Mouse (Mus musculus) cerebellum, postnatal 4 days (tissue): ENCODE results near the gene Tbc1d7.

ENCODE experiments used
- DNase-seq, 2 experiments: peaks; one replicate each; pipeline ENCODE4 v3.0.0; 2022; ENCODE audit warnings: low spot score in 2 of 2, mixed read lengths in 1 of 2

The Tbc1d7 gene

GRCm38 (mm10) chr13:43193932-43194331 lies 22.6 kb upstream of the Tbc1d7 start:
- no peak for DNase-seq

- no peak for DNase-seq
These were observed 22.0 kb upstream of the Tbc1d7 start for GRCm38 (mm10) chr13:43193266-43193665.

GRCm38 (mm10) chr13:43191741-43192192 lies 20.5 kb upstream of the Tbc1d7 start:
- DNase-seq: no peak

- DNase-seq: no peak
These were observed 20.0 kb upstream of the Tbc1d7 start for GRCm38 (mm10) chr13:43191290-43191689.

- no peak for DNase-seq
These were observed 16.4 kb upstream of the Tbc1d7 start for GRCm38 (mm10) chr13:43187736-43188135.

GRCm38 (mm10) chr13:43183248-43184055 lies 12.2 kb upstream of the Tbc1d7 start:
- no peak for DNase-seq

GRCm38 (mm10) chr13:43182465-43183201 lies 11.3 kb upstream of the Tbc1d7 start:
- peak; percentile 74 to 86 for DNase-seq

- DNase-seq: no peak
These were observed 9.8 kb upstream of the Tbc1d7 start for GRCm38 (mm10) chr13:43181104-43181503.

GRCm38 (mm10) chr13:43177317-43177716 lies 6.0 kb upstream of the Tbc1d7 start:
- DNase-seq: no peak

GRCm38 (mm10) chr13:43176676-43177075 lies 5.4 kb upstream of the Tbc1d7 start:
- no peak for DNase-seq

- peak; percentile 53 to 76 for DNase-seq
These were observed 2.0 kb upstream of the Tbc1d7 start for GRCm38 (mm10) chr13:43173262-43173661.

- peak in 1 of 2 experiments; percentile 25 for DNase-seq
These were observed 874 bp upstream of the Tbc1d7 start for GRCm38 (mm10) chr13:43172036-43172713.

- DNase-seq: no peak
These were observed 3.6 kb downstream of the Tbc1d7 start for GRCm38 (mm10) chr13:43167721-43168120.

GRCm38 (mm10) chr13:43159429-43159828 lies 11.9 kb downstream of the Tbc1d7 start:
- no peak for DNase-seq

GRCm38 (mm10) chr13:43158281-43158680 lies 13.0 kb downstream of the Tbc1d7 start:
- no peak for DNase-seq

GRCm38 (mm10) chr13:43157370-43157769 lies 13.9 kb downstream of the Tbc1d7 start:
- no peak for DNase-seq

- no peak for DNase-seq
These were observed 19.2 kb downstream of the Tbc1d7 start for GRCm38 (mm10) chr13:43152005-43152520.

- no peak for DNase-seq
These were observed 21.6 kb downstream of the Tbc1d7 start for GRCm38 (mm10) chr13:43149661-43150060.

GRCm38 (mm10) chr13:43148692-43149091 lies 22.6 kb downstream of the Tbc1d7 start:
- DNase-seq: no peak

GRCm38 (mm10) chr13:43146515-43147258 lies 24.6 kb downstream of the Tbc1d7 start:
- no peak for DNase-seq

GRCm38 (mm10) chr13:43144720-43145418 lies 26.4 kb downstream of the Tbc1d7 start:
- no peak for DNase-seq
